Mouse (Mus musculus): ENCODE data around the gene Pcyt1b. TPM values are rescaled to one million over a fixed set of nuclear protein-coding genes. Genes with fewer than 3 reads are reported as not detected.

The Pcyt1b gene
- polyA plus RNA-seq, 1 experiment from 2014 or later = 2.1 TPM

- ATAC-seq = no peak
- WGBS (ENCODE audit: insufficient replicate concordance) = 79% methylated on average over 11 of the region's 11 CpGs
- H3K9me3 ChIP-seq (ENCODE audit: low read length) = no peaks in the 10 kb centered on the region
These were observed 100.7 kb downstream of the Pcyt1b start for GRCm38 (mm10) chrX:93755210-93755842.

GRCm38 (mm10) chrX:93756867-93757455, 102.3 kb downstream of the Pcyt1b start:
- H3K9ac ChIP-seq (replicated peaks) = no peak overlapping the region
- no peaks in the 10 kb centered on the region for H3K9me3 ChIP-seq (ENCODE audit: low read length)

More at GRCm38 (mm10) chrX:93755210-93755842, 100.7 kb downstream of the Pcyt1b start:
- Histone ChIP-seq H3K27me3 (ENCODE audit: insufficient read depth, low read length) (0 out of 2 replicates have a peak, but pooled peaks cover 3% of the 10 kb centered on the region), H3K27ac (ENCODE audit: low read depth) (no peak overlapping the region), H3K9ac (replicated peaks) (no peak overlapping the region), H3K4me1 (ENCODE audit: insufficient read depth) (0 out of 2 replicates have a peak, but pooled peaks cover 4% of the 10 kb centered on the region), H3K4me2 (ENCODE audit: low read depth, low read length) (no peak overlapping the region), H3K4me3 (ENCODE audit: low read depth, low read length) (no peak overlapping the region), H3K36me3 (replicated peaks; ENCODE audit: insufficient read depth, low read length) (no peaks in the 10 kb centered on the region)
- TF ChIP-seq CTCF (IDR thresholded peaks at IDR 0.05; ENCODE audit: low read depth) (no peak), EP300 (IDR thresholded peaks at IDR 0.05; ENCODE audit: low read depth) (no peak)
- DNase-seq = no peak

GRCm38 (mm10) chrX:93760770-93761169, 106.1 kb downstream of the Pcyt1b start:
- no peak for TF ChIP-seq EP300 (IDR thresholded peaks at IDR 0.05; ENCODE audit: low read depth)
- no peak for TF ChIP-seq CTCF (IDR thresholded peaks at IDR 0.05; ENCODE audit: low read depth)
- no peak for ATAC-seq
- Histone ChIP-seq H3K27ac (ENCODE audit: low read depth) (no peak overlapping the region), H3K36me3 (replicated peaks; ENCODE audit: insufficient read depth, low read length) (no peaks in the 10 kb centered on the region), H3K9me3 (ENCODE audit: low read length) (no peaks in the 10 kb centered on the region), H3K4me3 (ENCODE audit: low read depth, low read length) (no peak overlapping the region), H3K4me1 (ENCODE audit: insufficient read depth) (no peaks in the 10 kb centered on the region), H3K9ac (replicated peaks) (no peak overlapping the region), H3K4me2 (ENCODE audit: low read depth, low read length) (no peak overlapping the region), H3K27me3 (ENCODE audit: insufficient read depth, low read length) (0 out of 2 replicates have a peak, but pooled peaks cover 3% of the 10 kb centered on the region)
- 75% methylated on average over 3 of the region's 3 CpGs for WGBS (ENCODE audit: insufficient replicate concordance)
- no peak for DNase-seq

More at GRCm38 (mm10) chrX:93756867-93757455, 102.3 kb downstream of the Pcyt1b start:
- ATAC-seq (peak; percentile 45), DNase-seq (no peak)
- no peaks in the 10 kb centered on the region for H3K4me1 ChIP-seq (ENCODE audit: insufficient read depth)
- no peak overlapping the region for H3K4me3 ChIP-seq (ENCODE audit: low read depth, low read length)
- 0 out of 2 replicates have a peak, but pooled peaks cover 3% of the 10 kb centered on the region for H3K27me3 ChIP-seq (ENCODE audit: insufficient read depth, low read length)
- no peaks in the 10 kb centered on the region for H3K36me3 ChIP-seq (replicated peaks; ENCODE audit: insufficient read depth, low read length)
- TF ChIP-seq CTCF (IDR thresholded peaks at IDR 0.05; ENCODE audit: low read depth) = no peak
- no peak for TF ChIP-seq EP300 (IDR thresholded peaks at IDR 0.05; ENCODE audit: low read depth)
- 56% methylated on average over 7 of the region's 7 CpGs for WGBS (ENCODE audit: insufficient replicate concordance)
- H3K27ac ChIP-seq (ENCODE audit: low read depth) = no peak overlapping the region
- H3K4me2 ChIP-seq (ENCODE audit: low read depth, low read length) = no peak overlapping the region

- TF ChIP-seq EP300 (IDR thresholded peaks at IDR 0.05; ENCODE audit: low read depth) = 0 out of 2 replicates have a peak, but pooled peaks have one; percentile 41
- no peak for TF ChIP-seq CTCF (IDR thresholded peaks at IDR 0.05; ENCODE audit: low read depth)
These were observed 134.9 kb downstream of the Pcyt1b start for GRCm38 (mm10) chrX:93789562-93789961.

GRCm38 (mm10) chrX:93793168-93793567, 138.5 kb downstream of the Pcyt1b start:
- DNase-seq (peak; percentile 64), ATAC-seq (no peak)
- Histone ChIP-seq H3K36me3 (replicated peaks; ENCODE audit: insufficient read depth, low read length) (no peaks in the 10 kb centered on the region), H3K9me3 (ENCODE audit: low read length) (no peaks in the 10 kb centered on the region), H3K27ac (ENCODE audit: low read depth) (no peak overlapping the region), H3K27me3 (ENCODE audit: insufficient read depth, low read length) (no peaks in the 10 kb centered on the region), H3K9ac (replicated peaks) (no peak overlapping the region), H3K4me3 (ENCODE audit: low read depth, low read length) (no peak overlapping the region), H3K4me1 (ENCODE audit: insufficient read depth) (no peaks in the 10 kb centered on the region), H3K4me2 (ENCODE audit: low read depth, low read length) (no peak overlapping the region)
- peak; percentile 78 for TF ChIP-seq CTCF (IDR thresholded peaks at IDR 0.05; ENCODE audit: low read depth)
- no peak for TF ChIP-seq EP300 (IDR thresholded peaks at IDR 0.05; ENCODE audit: low read depth)

More at GRCm38 (mm10) chrX:93789562-93789961, 134.9 kb downstream of the Pcyt1b start:
- Histone ChIP-seq H3K27ac (ENCODE audit: low read depth) (no peak overlapping the region), H3K27me3 (ENCODE audit: insufficient read depth, low read length) (no peaks in the 10 kb centered on the region; the same call in 1 of the 2 replicates), H3K4me3 (ENCODE audit: low read depth, low read length) (no peak overlapping the region), H3K9ac (replicated peaks) (no peak overlapping the region), H3K4me2 (ENCODE audit: low read depth, low read length) (no peak overlapping the region), H3K9me3 (ENCODE audit: low read length) (no peaks in the 10 kb centered on the region), H3K4me1 (ENCODE audit: insufficient read depth) (no peaks in the 10 kb centered on the region), H3K36me3 (replicated peaks; ENCODE audit: insufficient read depth, low read length) (no peaks in the 10 kb centered on the region)
- DNase-seq (no peak), ATAC-seq (no peak)
- 43% methylated on average over 1 of the region's 1 CpGs for WGBS (ENCODE audit: insufficient replicate concordance)

Other genes starting within 250 kb of the Pcyt1b start
- 4.6 and 5.3 TPM in 2 replicates for gene Pola1, start 22.7 kb upstream of the Pcyt1b start, polyA plus RNA-seq (2015; fragmentation: Nextera tagmentation; extraction: Ambion mirVana)
- gene Pdk3, start 177.3 kb downstream of the Pcyt1b start, polyA plus RNA-seq (2015; fragmentation: Nextera tagmentation; extraction: Ambion mirVana) = 14.9 and 15.2 TPM in 2 replicates